Mouse (Mus musculus) lung, adult 18-20 months (tissue): ENCODE measurements at regions not wholly inside any gene's neighbourhood (a gene's known extent, or its start where the extent isn't known, plus 50 kb on each side); places are given as distances from the start of the nearest gene placed in this dataset.

Experiments
- DNase-seq, 2 experiments: peaks; one replicate each; pipeline ENCODE4 v3.0.0; 2022; ENCODE audit warnings: mixed read lengths in 2 of 2

DNA sequence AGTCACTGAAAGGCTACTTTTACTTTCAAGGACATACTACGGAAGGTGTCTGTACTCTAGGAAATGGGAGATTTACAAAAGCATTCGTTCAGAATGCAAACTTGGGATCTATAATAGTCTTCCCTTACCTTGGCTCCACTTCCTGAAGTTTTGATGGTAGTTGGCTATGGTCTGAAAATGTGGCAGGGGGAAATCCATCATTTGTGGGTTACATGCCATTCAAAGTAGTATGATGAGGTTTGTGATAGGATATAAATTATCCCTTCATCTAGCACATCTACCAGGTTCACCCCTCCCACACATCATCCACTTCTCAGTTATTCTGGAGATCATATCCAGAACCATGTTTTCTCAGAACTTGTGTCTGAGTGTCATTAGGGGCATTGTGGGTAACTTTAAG, 184.7 kb upstream of the Gm5148 start:
- DNase-seq = no peak

DNA sequence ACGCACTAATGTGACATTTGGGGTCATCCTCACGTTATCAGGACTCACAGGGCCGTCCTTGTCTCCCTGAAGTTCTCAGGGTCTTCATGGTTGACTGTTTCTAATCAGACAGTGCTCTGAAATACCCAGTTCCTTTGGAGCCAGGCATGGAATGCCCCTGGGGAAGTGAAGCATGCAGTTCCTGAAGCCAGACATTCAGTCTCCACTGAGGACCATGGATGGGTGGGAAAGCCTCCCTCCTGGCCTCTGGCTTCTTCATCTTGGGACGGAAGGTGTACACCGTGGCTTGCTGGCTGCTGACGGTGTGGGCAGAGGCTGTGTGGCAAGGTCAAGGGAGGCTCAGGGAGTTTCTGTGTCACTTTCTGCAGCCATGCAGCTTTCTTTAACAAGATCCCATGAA, 184.2 kb upstream of the Gm5148 start:
- DNase-seq = no peak

DNA sequence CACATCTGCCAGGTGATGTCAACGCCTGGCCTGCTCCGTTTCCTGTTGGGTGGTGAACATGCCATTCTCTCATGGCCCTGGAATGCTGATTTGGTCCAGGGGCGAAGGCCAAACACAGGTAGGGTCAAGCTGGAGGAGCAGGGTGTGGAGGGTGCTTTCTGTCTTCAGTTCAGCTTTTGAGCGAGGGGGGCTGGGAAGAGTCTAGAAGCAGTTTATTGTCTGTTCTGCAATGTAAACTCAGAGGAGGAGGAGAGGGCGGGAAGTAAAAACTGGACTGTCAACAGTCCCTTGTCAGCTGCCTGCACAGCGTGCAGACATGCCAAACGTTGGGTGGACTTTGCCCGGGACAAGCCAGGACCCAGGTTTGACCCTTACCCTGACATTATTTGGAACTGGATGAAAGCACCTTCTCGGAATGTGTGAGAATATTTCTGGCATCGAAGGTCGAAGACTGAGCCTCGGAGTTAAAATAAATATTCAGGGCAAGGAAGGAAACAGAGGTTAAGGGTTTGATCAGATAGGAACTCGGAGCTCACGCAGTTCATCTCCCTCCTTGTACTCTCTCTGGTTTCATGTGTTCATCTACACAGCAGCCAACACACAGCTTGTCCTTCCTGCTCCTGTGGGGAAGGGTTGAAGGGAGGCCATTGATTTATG, 183.3 kb upstream of the Gm5148 start:
- peak; percentile 72 to 78 for DNase-seq

DNA sequence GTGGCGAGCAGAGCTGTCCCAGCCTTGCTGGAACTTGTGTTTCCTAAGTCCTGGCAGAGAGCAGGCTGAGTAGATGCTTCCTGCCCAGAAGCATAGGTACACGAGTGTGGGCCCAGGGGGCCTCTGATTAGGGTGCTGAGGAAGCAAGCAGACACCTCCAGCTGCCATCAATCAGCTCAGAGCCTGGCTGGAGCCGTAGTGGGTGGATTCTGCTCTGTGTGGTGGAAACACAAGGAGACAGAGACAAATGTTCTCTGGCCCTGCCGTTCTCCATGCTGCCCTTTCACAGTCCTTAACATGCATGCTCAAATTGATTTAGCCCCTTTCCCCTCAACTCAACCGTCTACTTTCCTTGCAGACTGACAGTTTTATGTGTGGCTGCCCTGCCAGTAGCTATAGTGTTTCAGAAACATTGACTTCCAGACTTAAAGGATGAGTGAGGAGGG, 182.5 kb upstream of the Gm5148 start:
- DNase-seq = peak; percentile 31 to 53

DNA sequence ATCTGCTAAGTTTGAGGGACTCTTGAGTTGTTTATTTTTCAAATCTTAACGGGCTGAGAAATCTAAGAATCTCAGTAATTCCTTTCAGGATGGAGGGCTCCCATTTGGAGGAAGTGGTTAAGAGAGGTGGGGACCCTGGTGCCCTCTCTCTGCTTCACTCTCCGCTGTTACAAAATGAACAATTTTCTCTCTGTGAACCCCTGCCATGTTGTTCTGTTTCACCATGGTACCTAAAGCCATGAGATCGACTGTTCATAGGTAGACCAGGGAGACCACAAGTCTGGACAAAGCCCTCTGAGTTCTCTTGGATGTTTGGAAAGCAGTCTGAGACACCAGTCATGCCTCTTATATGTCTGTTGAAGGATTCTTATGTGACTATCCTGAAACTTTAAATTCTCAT, 179.9 kb upstream of the Gm5148 start:
- DNase-seq = no peak

DNA sequence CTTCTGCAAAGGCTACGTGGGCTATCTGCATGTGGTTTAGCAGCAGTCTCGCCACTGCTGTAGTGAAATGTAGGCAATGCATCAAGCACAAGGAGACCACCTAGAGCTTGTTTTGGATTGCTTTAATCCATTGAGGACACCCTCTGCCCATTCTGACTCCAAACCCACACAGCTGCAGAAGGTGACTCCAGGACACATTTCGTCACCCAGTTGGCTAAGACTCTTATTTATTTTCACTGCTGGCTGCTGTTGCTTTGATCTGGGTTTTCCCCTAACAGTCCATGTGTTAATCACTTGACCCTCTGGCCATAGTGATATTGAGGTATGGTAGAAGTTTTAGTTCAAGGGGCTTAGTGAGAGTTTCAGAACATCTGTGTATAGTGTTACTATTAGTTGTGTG, 179.2 kb upstream of the Gm5148 start:
- peak in 1 of 2 experiments; percentile 38 for DNase-seq

DNA sequence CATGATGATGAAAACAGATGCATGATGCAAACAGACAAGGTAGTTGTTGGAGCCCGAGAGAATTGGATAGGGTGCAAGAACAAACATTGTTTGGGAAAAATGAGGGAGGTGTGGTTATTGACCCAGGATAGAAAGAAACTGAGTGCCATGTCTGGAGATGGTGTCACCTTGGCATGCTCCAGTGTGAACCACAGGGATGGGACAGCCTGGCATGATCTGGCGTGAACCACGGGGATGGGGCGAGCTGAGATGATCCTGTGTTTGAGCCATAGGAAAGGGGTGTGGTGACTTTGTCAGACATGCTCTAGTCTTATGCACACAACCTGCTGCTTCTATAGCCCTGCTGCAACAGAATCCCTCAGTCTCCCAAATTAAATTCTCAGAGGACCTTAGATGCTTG, 178.7 kb upstream of the Gm5148 start:
- DNase-seq = no peak

DNA sequence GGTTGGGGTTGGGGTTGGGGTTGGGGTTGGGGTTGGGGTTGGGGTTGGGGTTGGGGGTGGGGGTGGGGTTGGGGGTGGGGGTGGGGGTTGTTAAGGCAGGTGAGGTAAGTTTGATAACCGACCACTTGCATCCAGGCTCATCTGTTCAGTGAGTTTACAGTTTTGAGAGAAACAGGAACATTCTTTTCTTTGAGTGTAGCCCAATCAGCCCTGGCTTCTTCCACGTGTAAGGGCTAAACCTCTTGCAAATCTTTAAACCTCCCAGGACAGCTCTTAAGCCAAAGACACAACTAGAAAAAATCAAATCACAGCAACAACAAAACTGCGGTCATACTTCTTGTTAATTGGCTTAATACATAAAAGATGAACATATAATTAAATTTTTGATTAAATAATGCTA, 173.1 kb upstream of the Gm5148 start:
- no peak for DNase-seq

DNA sequence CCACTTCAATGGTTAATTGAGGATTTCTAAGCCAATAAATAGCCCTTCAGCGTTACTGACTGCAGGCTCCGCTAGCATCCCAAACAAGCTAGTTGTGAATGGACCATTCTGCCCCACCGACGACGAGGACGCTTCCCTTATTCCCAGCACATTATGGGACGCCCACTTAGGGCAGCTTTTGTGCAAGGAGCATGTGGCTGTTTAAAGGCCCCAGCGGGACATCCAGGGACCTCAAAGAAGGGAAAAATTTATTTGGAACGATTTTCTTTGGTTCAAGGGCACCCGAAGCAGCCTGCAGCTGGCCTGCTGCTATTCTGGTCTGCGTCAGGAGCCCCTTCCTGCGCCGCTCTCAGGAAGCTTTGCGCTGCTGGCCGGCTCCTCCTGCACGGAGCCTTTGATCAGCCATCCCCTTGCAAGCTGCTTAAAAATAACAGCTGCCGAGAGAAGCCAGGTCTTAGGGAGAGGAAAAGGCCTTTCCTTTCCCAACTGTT, 172.6 kb upstream of the Gm5148 start:
- DNase-seq = no peak

DNA sequence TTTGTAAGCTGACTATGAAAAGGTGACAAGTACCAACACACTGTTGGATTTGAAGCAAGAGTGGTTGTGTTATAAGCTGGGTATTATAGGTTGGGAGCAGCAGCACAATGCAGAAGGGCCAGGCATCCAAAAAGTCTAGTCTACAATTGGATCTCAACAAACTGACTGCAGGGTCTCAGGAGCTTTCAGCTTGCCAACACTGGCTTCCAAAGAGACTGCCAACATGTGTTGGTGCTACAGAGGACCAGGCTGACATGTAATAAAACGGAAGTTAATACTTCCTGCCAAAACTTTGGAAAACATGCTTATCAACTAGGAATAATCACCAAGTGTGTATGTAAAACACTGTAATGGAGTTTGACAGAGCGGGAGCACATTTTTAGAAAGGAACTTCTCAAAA, 170.3 kb upstream of the Gm5148 start:
- DNase-seq = no peak

DNA sequence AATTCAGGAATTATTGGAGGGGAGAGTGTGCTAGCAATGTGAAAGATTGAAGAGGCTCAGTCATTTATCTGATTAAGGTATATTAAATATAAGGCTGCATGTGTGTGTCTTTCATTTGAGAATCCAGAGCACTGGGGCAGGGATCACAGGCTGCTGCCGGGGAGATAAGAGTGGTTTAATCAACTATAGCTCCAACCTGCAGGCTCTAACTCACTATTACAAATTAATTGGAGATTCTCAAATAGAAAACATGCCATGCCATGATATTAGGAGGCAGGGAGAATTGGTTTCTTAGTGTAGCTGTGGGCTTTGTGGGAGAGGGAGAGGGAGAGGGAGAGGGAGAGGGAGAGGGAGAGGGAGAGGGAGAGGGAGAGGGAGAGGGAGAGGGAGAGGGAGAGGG, 165.9 kb upstream of the Gm5148 start:
- DNase-seq = no peak

DNA sequence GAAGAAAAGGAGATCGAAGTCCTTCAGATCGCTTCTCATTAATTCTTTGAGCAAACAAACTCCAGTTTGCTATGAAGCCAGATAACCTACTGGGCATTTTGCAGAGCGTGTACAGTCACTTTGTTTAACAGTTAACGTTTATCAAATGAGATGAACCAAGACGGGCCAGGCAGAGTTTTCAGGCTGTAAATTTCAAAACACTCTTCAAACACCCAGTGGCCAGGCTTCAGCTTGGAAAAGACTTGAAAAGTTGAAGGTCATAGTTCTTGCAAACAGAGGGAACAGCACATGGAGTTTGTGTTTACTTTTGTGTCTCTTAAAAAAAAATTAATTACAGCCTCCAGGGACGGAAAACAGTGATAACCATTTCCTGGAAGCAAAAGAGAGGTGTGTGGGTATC, 164.2 kb upstream of the Gm5148 start:
- no peak for DNase-seq

DNA sequence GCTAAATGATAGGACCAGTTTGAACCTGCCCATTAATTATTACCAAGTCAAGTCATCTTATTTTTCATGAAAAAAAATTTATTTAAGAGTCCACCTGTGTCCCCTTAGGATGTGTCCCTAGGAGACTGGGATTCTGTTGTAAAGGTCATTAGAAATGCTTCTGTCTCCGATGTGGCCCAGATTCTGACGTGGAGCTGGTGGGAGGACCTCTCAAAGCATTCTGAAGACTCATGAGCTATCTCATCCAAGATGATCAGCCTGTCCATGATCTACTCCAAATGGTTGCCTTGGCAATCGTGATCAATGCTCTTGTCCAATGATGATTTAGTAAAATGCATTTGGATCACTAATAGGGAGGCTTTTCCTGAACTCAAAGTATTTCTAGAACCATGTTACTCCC, 163.4 kb upstream of the Gm5148 start:
- DNase-seq = no peak

DNA sequence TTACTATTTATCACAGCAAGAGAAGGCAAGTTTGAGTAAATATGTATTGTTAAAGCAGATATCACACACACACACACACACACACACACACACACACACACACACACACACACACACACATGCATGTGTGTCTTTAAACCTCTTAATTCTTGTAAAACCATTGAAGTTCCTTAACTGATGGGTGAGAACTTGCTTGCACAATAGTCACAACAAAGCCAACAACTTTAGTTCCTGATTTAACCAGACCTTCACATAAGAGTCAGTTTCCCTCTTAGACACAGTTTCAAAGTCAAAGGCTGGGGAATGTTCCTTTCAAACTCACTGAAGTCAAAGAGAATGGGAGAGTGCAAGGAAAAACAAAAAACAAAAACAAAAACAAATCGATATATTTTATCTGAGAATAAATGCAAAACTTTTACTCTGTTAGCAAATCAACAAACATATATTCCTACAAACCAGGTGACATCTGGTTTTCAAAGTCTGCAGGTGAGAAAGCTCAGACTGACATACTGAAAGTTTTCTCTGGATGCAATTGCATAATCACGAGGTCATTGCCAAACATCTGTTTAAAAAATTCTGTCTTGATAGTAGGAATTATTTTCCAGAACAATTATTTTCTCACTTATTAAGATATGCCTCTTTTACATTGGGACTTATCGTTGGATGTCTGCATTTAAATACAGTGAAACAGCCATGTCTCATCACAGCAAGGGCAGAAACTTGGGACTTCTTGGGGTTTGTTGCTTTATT, 162.6 kb upstream of the Gm5148 start:
- DNase-seq = no peak

DNA sequence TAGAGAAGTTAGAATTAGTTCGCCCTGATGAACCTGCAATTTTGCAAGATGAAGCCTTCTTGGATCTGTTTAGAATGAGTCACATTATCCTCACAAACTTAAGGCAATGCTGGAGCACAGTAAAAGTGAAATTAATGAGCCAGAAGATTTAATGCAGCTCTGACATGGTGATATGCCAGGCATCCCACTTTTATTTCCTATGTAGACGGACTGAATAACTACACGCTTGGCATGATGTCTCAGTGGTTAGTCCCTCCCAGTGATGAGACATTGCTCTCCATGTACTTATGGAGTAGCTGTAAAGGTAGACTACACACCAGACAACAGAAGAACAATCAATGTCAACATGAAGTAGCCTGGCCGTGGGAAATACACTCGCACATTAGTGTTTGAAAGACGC, 161.5 kb upstream of the Gm5148 start:
- no peak for DNase-seq

DNA sequence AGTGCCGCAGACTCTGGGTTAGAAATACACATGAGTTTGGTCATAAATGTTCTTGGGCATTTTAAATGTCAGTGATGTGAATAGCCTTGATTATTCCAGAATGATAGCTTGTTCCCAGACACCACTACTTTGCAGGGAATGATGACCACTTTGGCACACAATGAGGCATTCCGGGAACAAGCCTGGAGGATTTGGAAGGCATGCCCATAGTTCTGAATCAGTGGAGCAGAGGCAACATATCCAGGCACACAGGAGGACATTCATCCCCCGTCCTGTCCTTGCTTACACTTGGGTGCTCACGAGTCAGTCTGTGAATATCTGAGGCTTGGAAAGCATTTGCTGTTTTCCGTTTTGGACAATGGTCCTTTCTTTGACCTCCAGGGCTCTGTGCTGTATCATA, 158.1 kb upstream of the Gm5148 start:
- DNase-seq = peak in 1 of 2 experiments; percentile 29

DNA sequence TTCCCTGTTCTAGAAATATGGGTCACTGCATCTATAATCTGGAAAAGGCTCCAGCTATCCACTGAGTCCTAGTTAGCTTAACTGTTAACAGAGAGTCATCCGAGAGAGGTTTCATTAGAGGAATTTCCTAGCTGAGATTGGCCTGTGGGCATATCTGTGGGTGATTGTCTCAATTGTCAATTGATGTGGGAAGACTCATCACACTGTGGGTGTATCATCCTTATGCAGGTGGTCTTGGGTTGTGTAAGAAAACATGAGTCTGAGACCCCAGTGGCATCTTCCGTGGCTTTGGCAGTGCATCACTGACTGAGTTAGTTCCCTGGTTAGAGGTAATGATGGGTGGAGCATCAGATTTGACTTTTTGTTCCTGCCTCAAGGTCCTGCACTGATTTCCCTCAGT, 156.7 kb upstream of the Gm5148 start:
- no peak for DNase-seq

DNA sequence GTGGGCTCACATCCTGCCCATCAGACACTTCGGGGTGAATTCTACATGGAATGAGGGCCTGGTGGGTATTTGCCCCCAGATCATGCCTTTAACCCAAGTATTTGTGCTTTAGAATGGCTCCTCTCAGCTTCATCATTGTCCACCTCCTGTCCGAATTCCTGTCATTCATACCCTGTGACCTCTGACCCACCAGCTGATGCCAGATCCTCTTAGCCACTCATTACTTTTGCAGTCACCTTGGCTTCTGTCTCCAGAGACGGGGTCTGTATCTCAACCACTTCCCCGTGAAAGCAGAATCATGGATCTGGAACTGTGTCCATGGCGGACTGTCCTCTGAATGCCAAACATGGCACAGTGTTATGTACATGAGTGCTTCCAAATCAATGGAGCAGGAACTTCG, 154.8 kb upstream of the Gm5148 start:
- no peak for DNase-seq

DNA sequence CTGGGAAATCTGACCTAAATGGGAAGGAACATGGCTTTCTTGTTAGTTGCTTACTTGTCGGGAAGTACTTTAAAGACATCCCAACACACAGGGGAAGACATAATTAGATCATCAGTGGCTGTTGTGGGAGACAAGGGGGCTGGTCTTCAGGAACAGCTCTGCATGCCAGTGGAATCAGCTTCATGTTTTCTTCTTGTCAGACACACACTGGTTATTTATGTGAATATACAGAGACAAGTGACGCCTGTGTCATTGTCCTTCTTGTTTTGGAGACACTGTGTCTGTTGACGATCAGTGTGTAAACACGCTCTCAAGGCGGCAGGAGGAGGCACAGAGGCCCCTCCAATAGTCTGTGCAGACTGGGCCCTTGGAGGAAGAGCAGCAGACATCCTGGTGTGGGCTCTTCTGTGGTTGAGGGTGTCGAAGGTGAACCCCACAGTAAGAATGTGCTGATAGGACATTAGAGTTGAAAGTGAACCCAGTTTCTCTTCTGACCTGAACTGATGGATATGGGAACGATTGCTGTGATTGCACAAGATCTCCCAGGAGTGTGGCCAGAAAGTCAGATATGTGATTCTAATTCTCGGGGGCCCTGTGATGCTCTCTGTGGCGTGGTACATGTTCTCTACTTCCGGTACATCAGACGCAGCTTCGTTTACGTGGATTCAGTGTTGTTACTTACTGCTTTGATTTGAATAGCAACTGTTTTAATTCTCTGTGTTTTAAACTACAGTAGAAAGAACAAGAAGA, 151.9 kb upstream of the Gm5148 start:
- DNase-seq = peak; percentile 21 to 55

DNA sequence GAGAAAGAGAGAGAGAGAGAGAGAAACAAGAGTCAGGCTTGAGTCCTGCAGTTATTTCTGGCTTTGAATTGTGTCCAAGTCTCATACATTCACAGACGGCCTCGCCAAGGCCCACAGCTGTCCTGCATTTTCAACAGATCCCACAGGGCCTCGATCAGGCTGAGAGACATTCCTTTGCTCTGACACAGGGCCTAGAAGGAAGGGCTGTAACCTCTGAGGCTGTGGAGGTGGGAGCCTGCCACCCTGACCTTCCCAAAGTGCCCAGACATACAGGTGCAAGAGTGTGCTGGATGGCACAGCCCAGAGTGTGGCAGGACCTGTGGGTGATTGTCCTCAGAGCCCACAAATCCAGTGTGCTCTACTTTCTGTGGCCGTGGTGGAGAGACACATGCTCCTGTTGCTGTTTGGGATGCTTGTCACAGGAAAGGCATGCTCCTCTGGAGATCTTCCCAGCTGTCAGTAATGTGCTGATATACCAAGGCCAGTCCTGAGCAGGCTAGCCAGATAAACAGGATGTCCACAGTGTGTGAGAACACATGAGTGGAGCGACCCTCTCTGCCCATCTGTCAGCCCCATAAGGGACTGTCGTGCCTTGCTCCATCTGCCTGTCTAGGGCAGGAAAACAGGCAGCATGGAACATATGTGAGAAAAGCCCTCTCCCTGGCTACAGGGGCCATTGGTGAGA, 151.2 kb upstream of the Gm5148 start:
- DNase-seq = peak; percentile 69 to 76

DNA sequence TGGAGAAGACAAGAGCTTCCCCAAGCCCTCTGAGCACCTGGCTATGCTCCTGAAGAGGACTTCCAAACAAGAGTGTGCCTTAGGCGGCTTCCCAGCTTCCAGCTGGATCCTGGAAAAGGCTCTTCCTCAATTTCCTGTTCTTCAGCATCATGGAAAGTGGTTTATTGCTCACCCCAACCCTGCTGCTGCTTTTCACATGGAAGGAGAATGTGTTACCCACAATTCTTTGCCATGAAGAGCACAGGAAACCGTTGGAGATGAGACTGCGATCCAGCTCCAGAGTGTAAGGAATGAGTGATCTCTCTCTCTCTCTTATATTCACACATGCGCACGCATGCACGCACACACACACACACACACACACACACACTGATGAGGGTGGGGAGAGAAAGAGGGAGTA, 150.6 kb upstream of the Gm5148 start:
- DNase-seq = no peak

DNA sequence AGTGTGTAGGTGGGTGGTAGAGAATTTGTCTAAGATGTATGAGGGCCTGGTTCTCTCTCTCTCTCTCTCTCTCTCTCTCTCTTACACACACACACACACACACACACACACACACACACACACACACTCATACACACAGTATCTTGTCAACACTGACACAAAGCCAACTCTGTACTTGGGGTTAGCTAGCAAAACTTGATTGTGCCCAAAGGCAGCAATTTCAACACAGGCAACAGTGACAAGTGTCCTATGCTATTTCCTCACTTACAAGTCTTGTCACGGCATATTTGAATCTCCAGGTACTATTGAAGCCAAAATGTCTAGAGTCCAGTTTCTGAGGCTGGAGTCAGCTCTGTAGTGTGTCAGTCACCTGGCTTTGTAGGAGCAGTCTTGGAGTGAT, 150.1 kb upstream of the Gm5148 start:
- no peak for DNase-seq

DNA sequence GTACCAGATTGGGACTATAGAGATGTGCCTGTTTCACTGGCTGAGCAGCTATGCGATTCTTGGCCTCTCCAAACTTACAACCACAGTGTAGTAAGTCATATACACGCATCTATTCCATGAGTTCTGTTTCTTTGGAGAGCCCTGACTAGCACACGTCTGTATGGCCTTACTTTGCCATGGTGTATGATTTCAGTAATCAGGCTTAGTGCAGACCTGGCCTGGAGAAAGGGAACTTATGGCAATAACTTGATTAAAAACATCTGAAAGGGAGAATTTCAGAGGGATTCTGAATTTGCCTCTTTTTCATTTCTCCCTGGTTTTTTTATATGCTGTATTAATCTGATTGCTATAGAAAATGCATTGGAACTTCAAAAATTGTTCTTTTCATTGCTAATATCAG, 148.0 kb upstream of the Gm5148 start:
- DNase-seq = no peak
